Mouse (Mus musculus) cerebellum, adult 2 months (tissue): ENCODE results near the gene Brsk1.

ENCODE experiments used
- CTCF ChIP-seq: fragments of 200-500 bp; IDR thresholded peaks from 2 replicates; pipeline ENCODE4 v1.5.1; 2011; ENCODE audit warnings: low read depth, mild to moderate bottlenecking, control low read depth, low read length, moderate library complexity, borderline replicate concordance; ENCODE audit not compliant: insufficient read depth
- POLR2A ChIP-seq: fragments of 200-500 bp; IDR thresholded peaks from 2 replicates; pipeline ENCODE4 v1.6.1; 2011; ENCODE audit warnings: low read length, control low read depth, borderline replicate concordance; ENCODE audit not compliant: insufficient read depth

- TF ChIP-seq POLR2A (no peak), CTCF (no peak)
These were observed 47.2 kb upstream of the Brsk1 start for GRCm38 (mm10) chr7:4643225-4643624.
